Mouse (Mus musculus) heart, embryonic 16.5 days (tissue): Measurements from ENCODE around the gene Chtf18. TPM values are rescaled to one million over a fixed set of nuclear protein-coding genes. Genes with fewer than 3 reads are reported as not detected.

ENCODE experiments used
- ATAC-seq: fragments of 200-750 bp; cut with Nextera tagmentation; replicated peaks from 2 replicates; pipeline ENCODE4 v1.8.0; 2017; ENCODE audit warnings: moderate number of reproducible peaks; ENCODE audit not compliant: insufficient read depth, low FRiP score; ENCODE audit errors: extremely low read depth
- H3K27ac ChIP-seq: fragments of 300-500 bp; sonication (generic); 2 replicates; pipeline ENCODE4 v1.5.1; 2014; ENCODE audit warnings: mild to moderate bottlenecking, low read length, control low read depth, moderate library complexity
- H3K27me3 ChIP-seq: fragments of 300-500 bp; sonication (generic); 2 replicates; pipeline ENCODE4 v1.6.1; 2014; ENCODE audit warnings: low read length, mixed read lengths; ENCODE audit not compliant: control insufficient read depth, insufficient read depth
- H3K36me3 ChIP-seq: fragments of 300-500 bp; sonication (generic); 2 replicates; pipeline ENCODE4 v1.6.1; 2014; ENCODE audit not compliant: control insufficient read depth, insufficient read depth
- H3K4me1 ChIP-seq: fragments of 300-500 bp; sonication (generic); 2 replicates; pipeline ENCODE4 v1.6.1; 2014; ENCODE audit warnings: low read length, mixed read lengths; ENCODE audit not compliant: control insufficient read depth, insufficient read depth
- H3K4me2 ChIP-seq: fragments of 300-500 bp; sonication (generic); 2 replicates; pipeline ENCODE4 v1.6.1; 2014; ENCODE audit warnings: low read depth, mild to moderate bottlenecking, control low read depth, low read length
- H3K4me3 ChIP-seq: fragments of 300-500 bp; sonication (generic); 2 replicates; pipeline ENCODE4 v1.5.1; 2014; ENCODE audit warnings: mild to moderate bottlenecking, control low read depth, low read length
- H3K9ac ChIP-seq: fragments of 300-500 bp; sonication (generic); 2 replicates; pipeline ENCODE4 v1.6.1; 2014; ENCODE audit warnings: low read length, control low read depth
- H3K9me3 ChIP-seq: fragments of 300-500 bp; sonication (generic); replicated peaks from 2 replicates; pipeline ENCODE4 v1.6.1; 2016; ENCODE audit warnings: low read length; ENCODE audit not compliant: control insufficient read depth
- WGBS: fragments of 180-500 bp; shearing (Covaris S2); extraction: QIAGEN DNeasy Blood & Tissue Kit; methylation state at CpG from one replicate; pipeline ENCODE4 v1.1.7; 2014; 5-methylcytosine and 5-hydroxymethylcytosine counted together
- polyA plus RNA-seq: library from polyadenylated mRNA; unstranded; fragments of >200 nt; fragmentation: Nextera tagmentation; extraction: Ambion mirVana; gene quantifications from 2 replicates; pipeline ENCODE4 v1.2.1, GENCODE M21; 2015

The Chtf18 gene
- polyA plus RNA-seq, 1 experiment from 2014 or later: 17.2 TPM

- H3K4me2 ChIP-seq: no peak overlapping the region
- no peak overlapping the region for H3K27ac ChIP-seq
- no peaks in the 10 kb centered on the region; the same call in 1 of the 2 replicates for H3K27me3 ChIP-seq
- no peak for ATAC-seq
- no peaks in the 10 kb centered on the region for H3K9me3 ChIP-seq
- no peak overlapping the region for H3K9ac ChIP-seq
- peaks cover 2% of the 10 kb centered on the region; the same call in 1 of the 2 replicates for H3K36me3 ChIP-seq
- no peak overlapping the region for H3K4me3 ChIP-seq
- H3K4me1 ChIP-seq: peaks cover 17% of the 10 kb centered on the region
- WGBS: 94% methylated on average over 19 of the region's 19 CpGs
These were observed 3.7 kb downstream of the Chtf18 start for GRCm38 (mm10) chr17:25723470-25723869.

GRCm38 (mm10) chr17:25721476-25721875, 5.7 kb downstream of the Chtf18 start:
- Histone ChIP-seq H3K4me2 (no peak overlapping the region), H3K9me3 (no peaks in the 10 kb centered on the region), H3K36me3 (peaks cover 2% of the 10 kb centered on the region; the same call in 1 of the 2 replicates), H3K4me3 (no peak overlapping the region), H3K27me3 (peaks cover 19% of the 10 kb centered on the region), H3K27ac (no peak overlapping the region), H3K4me1 (peaks cover 10% of the 10 kb centered on the region), H3K9ac (no peak overlapping the region)
- 95% methylated on average over 5 of the region's 5 CpGs for WGBS
- ATAC-seq: no peak

GRCm38 (mm10) chr17:25717691-25718090, 9.5 kb downstream of the Chtf18 start:
- peak overlapping the region; percentile 52 for H3K4me3 ChIP-seq
- no peak overlapping the region for H3K27ac ChIP-seq
- ATAC-seq: no peak

GRCm38 (mm10) chr17:25716711-25717637, 10.2 kb downstream of the Chtf18 start, which contains the start of gene Gng13:
Gene Gng13 (plus strand): TSS chr17:25717171.
- H3K27me3 ChIP-seq: peaks cover 23% of the 10 kb centered on the region
- peak within 1 kb of the TSS; percentile 62 for H3K9ac ChIP-seq
- no peaks in the 10 kb centered on the region for H3K9me3 ChIP-seq
- WGBS: 2% methylated on average over 45 of the region's 45 CpGs
- H3K4me1 ChIP-seq: 0 out of 2 replicates have a peak, but pooled peaks cover 4% of the 10 kb centered on the region
- H3K36me3 ChIP-seq: peaks cover 2% of the 10 kb centered on the region; the same call in 1 of the 2 replicates
- H3K4me3 ChIP-seq: peak within 1 kb of the TSS; percentile 52
- peak within 1 kb of the TSS; percentile 79 for H3K4me2 ChIP-seq
- no peak within 1 kb of the TSS for H3K27ac ChIP-seq
- peak; percentile 54; the same call in 1 of the 2 replicates for ATAC-seq

More at GRCm38 (mm10) chr17:25717691-25718090, 9.5 kb downstream of the Chtf18 start:
- peak overlapping the region; percentile 62; the same call in 1 of the 2 replicates for H3K9ac ChIP-seq
- 0 out of 2 replicates have a peak, but pooled peaks cover 4% of the 10 kb centered on the region for H3K4me1 ChIP-seq
- H3K36me3 ChIP-seq: peaks cover 2% of the 10 kb centered on the region; the same call in 1 of the 2 replicates
- peaks cover 23% of the 10 kb centered on the region for H3K27me3 ChIP-seq
- WGBS: 19% methylated on average over 6 of the region's 6 CpGs
- H3K9me3 ChIP-seq: no peaks in the 10 kb centered on the region
- peak overlapping the region; percentile 79 for H3K4me2 ChIP-seq

- H3K27me3 ChIP-seq: peaks cover 23% of the 10 kb centered on the region
- ATAC-seq: no peak
- H3K4me1 ChIP-seq: 0 out of 2 replicates have a peak, but pooled peaks cover 4% of the 10 kb centered on the region
- no peak overlapping the region for H3K4me3 ChIP-seq
- H3K9ac ChIP-seq: no peak overlapping the region
- H3K27ac ChIP-seq: no peak overlapping the region
- WGBS: 7% methylated on average over 6 of the region's 6 CpGs
- peaks cover 2% of the 10 kb centered on the region; the same call in 1 of the 2 replicates for H3K36me3 ChIP-seq
- no peak overlapping the region for H3K4me2 ChIP-seq
- H3K9me3 ChIP-seq: no peaks in the 10 kb centered on the region
These were observed 11.1 kb downstream of the Chtf18 start for GRCm38 (mm10) chr17:25716130-25716529.

- Histone ChIP-seq H3K27me3 (peaks cover 23% of the 10 kb centered on the region), H3K4me1 (0 out of 2 replicates have a peak, but pooled peaks cover 4% of the 10 kb centered on the region), H3K9me3 (no peaks in the 10 kb centered on the region), H3K36me3 (peaks cover 2% of the 10 kb centered on the region; the same call in 1 of the 2 replicates), H3K4me3 (no peak overlapping the region), H3K27ac (no peak overlapping the region), H3K9ac (no peak overlapping the region), H3K4me2 (no peak overlapping the region)
- 53% methylated on average over 3 of the region's 3 CpGs for WGBS
- ATAC-seq: no peak
These were observed 11.6 kb downstream of the Chtf18 start for GRCm38 (mm10) chr17:25715627-25716026.

- Histone ChIP-seq H3K4me1 (no peaks in the 10 kb centered on the region), H3K4me2 (no peak overlapping the region), H3K27ac (no peak overlapping the region), H3K4me3 (no peak overlapping the region), H3K36me3 (no peaks in the 10 kb centered on the region), H3K9me3 (peaks cover 4% of the 10 kb centered on the region), H3K27me3 (peaks cover under 1% of the 10 kb centered on the region; the same call in 1 of the 2 replicates), H3K9ac (no peak overlapping the region)
- 54% methylated on average over 4 of the region's 4 CpGs for WGBS
- ATAC-seq: no peak
These were observed 16.1 kb downstream of the Chtf18 start for GRCm38 (mm10) chr17:25711136-25711535.

DNA sequence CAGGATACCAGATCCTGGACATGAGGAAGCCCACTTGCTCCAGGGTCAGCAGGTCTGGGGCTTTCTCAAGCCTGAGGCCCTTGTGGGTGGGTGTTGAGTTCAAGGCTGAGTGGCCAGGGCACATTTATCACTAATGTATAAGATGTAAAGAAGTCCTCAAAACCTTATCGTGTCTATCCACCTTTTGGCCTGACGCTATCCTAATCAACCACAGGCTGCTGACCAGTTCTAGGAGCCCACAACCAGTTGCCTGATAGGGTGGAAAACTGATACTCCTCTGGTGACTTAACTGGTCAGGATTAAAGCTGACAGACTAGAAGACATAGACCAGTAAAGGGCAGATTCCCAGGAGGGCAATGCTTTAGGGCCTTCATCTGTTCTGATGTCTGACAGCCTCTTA, 17.2 kb downstream of the Chtf18 start:
- peaks cover 4% of the 10 kb centered on the region for H3K9me3 ChIP-seq
- 73% methylated on average over 2 of the region's 2 CpGs for WGBS
- H3K4me3 ChIP-seq: no peak overlapping the region
- H3K27ac ChIP-seq: no peak overlapping the region
- no peak for ATAC-seq
- no peak overlapping the region for H3K4me2 ChIP-seq
- no peaks in the 10 kb centered on the region for H3K36me3 ChIP-seq
- H3K9ac ChIP-seq: no peak overlapping the region
- H3K4me1 ChIP-seq: no peaks in the 10 kb centered on the region
- no peaks in the 10 kb centered on the region; the same call in 1 of the 2 replicates for H3K27me3 ChIP-seq
